Mouse (Mus musculus) limb, embryonic 13.5 days (tissue): ENCODE measurements at regions not wholly inside any gene's neighbourhood (a gene's known extent, or its start where the extent isn't known, plus 50 kb on each side); places are given as distances from the start of the nearest gene placed in this dataset.

Source experiments
- ATAC-seq: fragments of 200-750 bp; cut with Nextera tagmentation; 2 replicates; pipeline ENCODE4 v1.8.0; 2017; ENCODE audit warnings: low read depth, moderate number of reproducible peaks, moderate TSS enrichment; ENCODE audit not compliant: low FRiP score
- H3K27ac ChIP-seq: fragments of 300-500 bp; sonication (generic); 2 replicates; pipeline ENCODE4 v1.5.1; 2015; ENCODE audit warnings: inconsistent platforms, mild to moderate bottlenecking, moderate library complexity
- H3K27me3 ChIP-seq: fragments of 300-500 bp; sonication (generic); 2 replicates; pipeline ENCODE4 v1.6.1; 2015; ENCODE audit warnings: mild to moderate bottlenecking, inconsistent platforms
- H3K36me3 ChIP-seq: fragments of 300-500 bp; sonication (generic); 2 replicates; pipeline ENCODE4 v1.6.1; 2015; ENCODE audit warnings: inconsistent platforms, mild to moderate bottlenecking, moderate library complexity
- H3K4me1 ChIP-seq: fragments of 300-500 bp; sonication (generic); 2 replicates; pipeline ENCODE4 v1.6.1; 2015; ENCODE audit warnings: inconsistent platforms
- H3K4me2 ChIP-seq: fragments of 300-500 bp; sonication (generic); replicated peaks from 2 replicates; pipeline ENCODE4 v1.6.1; 2015; ENCODE audit warnings: inconsistent platforms, mild to moderate bottlenecking, moderate library complexity
- H3K4me3 ChIP-seq: fragments of 300-500 bp; sonication (generic); 2 replicates; pipeline ENCODE4 v1.5.1; 2015; ENCODE audit warnings: moderate library complexity, mild to moderate bottlenecking, inconsistent platforms
- H3K9ac ChIP-seq: fragments of 300-500 bp; sonication (generic); 2 replicates; pipeline ENCODE4 v1.6.1; 2015; ENCODE audit warnings: mild to moderate bottlenecking, inconsistent platforms
- H3K9me3 ChIP-seq: fragments of 300-500 bp; sonication (generic); 2 replicates; pipeline ENCODE4 v1.6.1; 2016; ENCODE audit warnings: inconsistent platforms
- WGBS: fragments of 180-500 bp; shearing (Covaris S2); methylation state at CpG from one replicate; pipeline ENCODE4 v1.1.7; 2015; 5-methylcytosine and 5-hydroxymethylcytosine counted together

- H3K27me3 ChIP-seq, result no peaks in the 10 kb centered on the region
- H3K4me1 ChIP-seq, result no peaks in the 10 kb centered on the region
- no peak overlapping the region for H3K27ac ChIP-seq
- no peak for ATAC-seq
- 90% methylated on average over 5 of the region's 5 CpGs for WGBS
- no peak overlapping the region for H3K4me3 ChIP-seq
- no peaks in the 10 kb centered on the region for H3K36me3 ChIP-seq
- H3K9me3 ChIP-seq, result no peaks in the 10 kb centered on the region
- no peak overlapping the region for H3K4me2 ChIP-seq
- H3K9ac ChIP-seq, result no peak overlapping the region
Measured at GRCm38 (mm10) chr10:27942136-27942535, 132.5 kb upstream of the Ptprk start.

- Histone ChIP-seq H3K4me2 (no peak overlapping the region), H3K9ac (no peak overlapping the region), H3K9me3 (no peaks in the 10 kb centered on the region), H3K4me3 (no peak overlapping the region), H3K27ac (no peak overlapping the region), H3K27me3 (no peaks in the 10 kb centered on the region), H3K4me1 (no peaks in the 10 kb centered on the region), H3K36me3 (no peaks in the 10 kb centered on the region)
- 87% methylated on average over 1 of the region's 1 CpGs for WGBS
- ATAC-seq, result no peak
Measured at GRCm38 (mm10) chr10:27949127-27949526, 125.5 kb upstream of the Ptprk start.

- H3K27me3 ChIP-seq, result no peaks in the 10 kb centered on the region
- ATAC-seq, result no peak
- no peak overlapping the region for H3K4me2 ChIP-seq
- no peak overlapping the region for H3K4me3 ChIP-seq
- 93% methylated on average over 1 of the region's 1 CpGs for WGBS
- no peak overlapping the region for H3K9ac ChIP-seq
- H3K4me1 ChIP-seq, result no peaks in the 10 kb centered on the region
- no peaks in the 10 kb centered on the region for H3K9me3 ChIP-seq
- H3K36me3 ChIP-seq, result no peaks in the 10 kb centered on the region
- no peak overlapping the region for H3K27ac ChIP-seq
Measured at GRCm38 (mm10) chr10:27968202-27968601, 106.4 kb upstream of the Ptprk start.

GRCm38 (mm10) chr10:27984047-27984446 lies 90.6 kb upstream of the Ptprk start:
- H3K9me3 ChIP-seq, result no peaks in the 10 kb centered on the region
- WGBS, result 86% methylated on average over 4 of the region's 4 CpGs
- H3K4me2 ChIP-seq, result no peak overlapping the region
- H3K4me1 ChIP-seq, result no peaks in the 10 kb centered on the region
- H3K27ac ChIP-seq, result no peak overlapping the region
- no peaks in the 10 kb centered on the region for H3K27me3 ChIP-seq
- H3K36me3 ChIP-seq, result no peaks in the 10 kb centered on the region
- no peak overlapping the region for H3K9ac ChIP-seq
- H3K4me3 ChIP-seq, result no peak overlapping the region
- no peak for ATAC-seq

GRCm38 (mm10) chr10:27985068-27985467 lies 89.6 kb upstream of the Ptprk start:
- no peak for ATAC-seq
- Histone ChIP-seq H3K36me3 (no peaks in the 10 kb centered on the region), H3K9ac (no peak overlapping the region), H3K4me1 (no peaks in the 10 kb centered on the region), H3K27ac (no peak overlapping the region), H3K4me2 (no peak overlapping the region), H3K27me3 (no peaks in the 10 kb centered on the region), H3K4me3 (no peak overlapping the region), H3K9me3 (no peaks in the 10 kb centered on the region)
- 87% methylated on average over 1 of the region's 1 CpGs for WGBS

- ATAC-seq, result no peak
- no peak overlapping the region for H3K4me3 ChIP-seq
- 82% methylated on average over 5 of the region's 5 CpGs for WGBS
Measured at GRCm38 (mm10) chr10:27987026-27987425, 87.6 kb upstream of the Ptprk start.

GRCm38 (mm10) chr10:27988066-27988465 lies 86.6 kb upstream of the Ptprk start:
- Histone ChIP-seq H3K4me2 (no peak overlapping the region), H3K27ac (no peak overlapping the region), H3K4me1 (no peaks in the 10 kb centered on the region), H3K27me3 (no peaks in the 10 kb centered on the region), H3K36me3 (no peaks in the 10 kb centered on the region), H3K9me3 (no peaks in the 10 kb centered on the region), H3K4me3 (no peak overlapping the region), H3K9ac (no peak overlapping the region)
- no peak for ATAC-seq
- WGBS, result 83% methylated on average over 3 of the region's 3 CpGs

More at GRCm38 (mm10) chr10:27987026-27987425, 87.6 kb upstream of the Ptprk start:
- H3K27ac ChIP-seq, result no peak overlapping the region
- no peaks in the 10 kb centered on the region for H3K9me3 ChIP-seq
- H3K9ac ChIP-seq, result no peak overlapping the region
- H3K4me1 ChIP-seq, result no peaks in the 10 kb centered on the region
- H3K36me3 ChIP-seq, result no peaks in the 10 kb centered on the region
- H3K27me3 ChIP-seq, result no peaks in the 10 kb centered on the region
- H3K4me2 ChIP-seq, result no peak overlapping the region

GRCm38 (mm10) chr10:27990359-27991056 lies 84.1 kb upstream of the Ptprk start:
- no peak overlapping the region for H3K27ac ChIP-seq
- no peak overlapping the region for H3K4me3 ChIP-seq
- H3K9ac ChIP-seq, result no peak overlapping the region
- WGBS, result 79% methylated on average over 11 of the region's 11 CpGs
- H3K36me3 ChIP-seq, result no peaks in the 10 kb centered on the region
- H3K4me2 ChIP-seq, result no peak overlapping the region
- no peaks in the 10 kb centered on the region for H3K4me1 ChIP-seq
- no peaks in the 10 kb centered on the region for H3K9me3 ChIP-seq
- no peaks in the 10 kb centered on the region for H3K27me3 ChIP-seq
- ATAC-seq, result no peak

- no peaks in the 10 kb centered on the region for H3K9me3 ChIP-seq
- H3K9ac ChIP-seq, result no peak overlapping the region
- no peak overlapping the region for H3K27ac ChIP-seq
- no peak overlapping the region for H3K4me3 ChIP-seq
- ATAC-seq, result no peak
- H3K4me1 ChIP-seq, result no peaks in the 10 kb centered on the region
- no peaks in the 10 kb centered on the region for H3K27me3 ChIP-seq
- WGBS, result 65% methylated on average over 3 of the region's 3 CpGs
- no peaks in the 10 kb centered on the region for H3K36me3 ChIP-seq
- H3K4me2 ChIP-seq, result no peak overlapping the region
Measured at GRCm38 (mm10) chr10:27991057-27991365, 83.6 kb upstream of the Ptprk start.

GRCm38 (mm10) chr10:27994376-27995034 lies 80.1 kb upstream of the Ptprk start:
- ATAC-seq, result no peak
- Histone ChIP-seq H3K27ac (no peak overlapping the region), H3K9me3 (no peaks in the 10 kb centered on the region), H3K36me3 (no peaks in the 10 kb centered on the region), H3K9ac (no peak overlapping the region), H3K4me1 (no peaks in the 10 kb centered on the region), H3K4me3 (no peak overlapping the region), H3K4me2 (no peak overlapping the region), H3K27me3 (no peaks in the 10 kb centered on the region)
- 84% methylated on average over 2 of the region's 2 CpGs for WGBS

- no peaks in the 10 kb centered on the region for H3K4me1 ChIP-seq
- ATAC-seq, result no peak
- H3K9me3 ChIP-seq, result no peaks in the 10 kb centered on the region
- H3K27me3 ChIP-seq, result no peaks in the 10 kb centered on the region
- 88% methylated on average over 1 of the region's 1 CpGs for WGBS
- no peak overlapping the region for H3K9ac ChIP-seq
- no peaks in the 10 kb centered on the region for H3K36me3 ChIP-seq
- H3K4me2 ChIP-seq, result no peak overlapping the region
- no peak overlapping the region for H3K27ac ChIP-seq
- no peak overlapping the region for H3K4me3 ChIP-seq
Measured at GRCm38 (mm10) chr10:27995035-27995399, 79.6 kb upstream of the Ptprk start.

- H3K9me3 ChIP-seq, result no peaks in the 10 kb centered on the region
- no peak overlapping the region for H3K4me3 ChIP-seq
- H3K4me1 ChIP-seq, result no peaks in the 10 kb centered on the region
- H3K27ac ChIP-seq, result no peak overlapping the region
- no peak overlapping the region for H3K9ac ChIP-seq
- H3K36me3 ChIP-seq, result no peaks in the 10 kb centered on the region
- H3K27me3 ChIP-seq, result no peaks in the 10 kb centered on the region
- 50% methylated on average over 2 of the region's 2 CpGs for WGBS
- H3K4me2 ChIP-seq, result no peak overlapping the region
- ATAC-seq, result no peak
Measured at GRCm38 (mm10) chr10:28010756-28011155, 63.9 kb upstream of the Ptprk start.

- H3K27ac ChIP-seq, result no peak overlapping the region
- no peak overlapping the region for H3K4me3 ChIP-seq
- H3K4me1 ChIP-seq, result no peaks in the 10 kb centered on the region
- no peak overlapping the region for H3K4me2 ChIP-seq
- no peak for ATAC-seq
- no peaks in the 10 kb centered on the region for H3K27me3 ChIP-seq
- WGBS, result 90% methylated on average over 1 of the region's 1 CpGs
- no peak overlapping the region for H3K9ac ChIP-seq
- no peaks in the 10 kb centered on the region for H3K9me3 ChIP-seq
- H3K36me3 ChIP-seq, result no peaks in the 10 kb centered on the region
Measured at GRCm38 (mm10) chr10:28012135-28012534, 62.5 kb upstream of the Ptprk start.
